Mouse (Mus musculus): Measurements from ENCODE around the gene Creb3l2.

Creb3l2 gene

DNA sequence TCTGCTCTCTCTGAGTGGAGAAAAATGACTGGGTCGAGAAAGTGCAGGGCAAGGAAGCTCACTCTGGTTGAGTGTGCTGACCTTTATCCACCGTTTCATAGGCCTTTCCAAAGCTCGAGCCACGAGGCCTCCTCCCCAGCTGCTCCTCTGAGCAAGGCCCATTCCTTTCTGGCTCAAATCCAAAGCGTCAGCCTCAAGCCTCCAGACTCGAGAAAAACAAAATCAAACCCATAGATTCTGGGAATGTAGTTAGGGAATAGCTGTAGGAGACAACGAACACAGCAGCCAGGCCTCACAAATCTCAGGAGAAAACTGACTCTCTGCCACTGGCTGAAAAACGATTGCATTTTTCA, 115.4 kb downstream of the Creb3l2 start:
- DNase-seq (ENCODE audit: low spot score in 2 of 2) = no peak

DNA sequence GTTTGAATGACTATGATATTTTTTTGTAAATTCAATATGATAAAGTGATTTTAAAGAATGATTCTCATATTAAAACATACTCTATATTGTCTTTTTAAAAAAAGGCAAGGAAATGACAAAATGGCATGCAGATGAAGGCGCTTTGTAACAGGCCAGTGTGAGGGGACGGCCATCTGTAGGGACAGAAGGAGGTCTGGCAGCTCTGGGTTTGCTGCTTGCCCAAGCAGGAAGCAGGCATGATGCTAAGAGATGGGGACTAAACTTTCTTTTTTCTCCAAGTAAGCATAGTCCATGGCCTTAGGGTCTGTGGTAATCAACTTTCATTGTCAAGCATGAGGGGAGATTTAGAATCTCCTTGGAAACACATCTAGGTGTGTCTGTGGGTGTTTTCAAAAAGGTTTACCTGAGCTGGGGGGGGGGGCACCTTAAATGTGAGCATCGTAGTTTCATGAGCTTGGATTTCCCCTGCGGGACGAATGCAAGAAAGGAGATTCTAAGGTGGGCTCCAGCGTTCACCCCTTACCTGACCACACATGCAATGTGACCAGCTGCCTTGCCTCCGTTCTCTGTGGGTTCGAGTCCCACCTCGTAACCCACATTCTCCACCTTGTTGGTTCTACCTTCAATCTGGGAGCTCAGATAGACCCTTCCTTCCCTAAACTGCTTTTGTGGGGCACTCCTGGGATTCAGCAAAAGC, 115.9 kb downstream of the Creb3l2 start:
- no peak for DNase-seq (ENCODE audit: low spot score in 2 of 2)

DNA sequence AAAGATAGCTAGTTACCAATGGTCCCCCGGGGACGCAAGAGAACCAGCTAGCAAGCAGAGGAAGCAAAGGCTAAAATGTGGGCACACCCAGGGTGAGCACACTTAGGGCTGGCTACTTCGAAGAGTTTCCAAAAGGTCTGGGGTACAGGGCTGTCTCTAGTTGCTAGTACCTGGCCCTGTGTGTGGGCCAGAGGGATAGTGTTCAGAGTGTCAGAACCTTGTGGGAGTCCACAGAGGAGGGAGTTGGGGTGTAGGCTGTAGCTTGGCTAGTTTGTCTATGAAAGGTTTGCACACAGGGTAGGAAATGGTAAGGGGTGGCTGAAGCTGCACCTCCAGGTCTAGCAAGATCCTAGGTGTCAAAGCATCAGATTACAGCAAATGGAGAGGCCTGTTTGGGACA, 116.9 kb downstream of the Creb3l2 start:
- no peak for DNase-seq (ENCODE audit: low spot score in 2 of 2)

DNA sequence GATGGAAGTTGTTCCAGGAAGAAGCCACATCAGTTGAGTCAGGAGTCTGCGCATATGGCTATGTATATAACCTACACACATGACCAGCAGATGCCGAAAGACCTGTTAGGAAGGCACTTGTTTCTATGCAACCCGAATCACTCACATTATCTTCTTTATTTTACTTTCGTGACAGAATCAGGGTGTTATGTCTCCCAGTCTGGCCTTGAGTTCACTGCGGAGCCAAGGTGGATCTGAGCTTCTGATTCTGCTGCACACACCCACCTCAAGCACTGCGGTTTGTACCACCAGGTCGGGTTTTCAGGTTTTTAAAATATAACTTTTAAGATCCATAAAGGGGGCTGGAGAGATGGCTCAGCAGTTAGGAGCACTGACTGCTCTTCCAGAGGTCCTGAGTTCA, 119.3 kb downstream of the Creb3l2 start:
- DNase-seq (ENCODE audit: low spot score in 2 of 2) = no peak

DNA sequence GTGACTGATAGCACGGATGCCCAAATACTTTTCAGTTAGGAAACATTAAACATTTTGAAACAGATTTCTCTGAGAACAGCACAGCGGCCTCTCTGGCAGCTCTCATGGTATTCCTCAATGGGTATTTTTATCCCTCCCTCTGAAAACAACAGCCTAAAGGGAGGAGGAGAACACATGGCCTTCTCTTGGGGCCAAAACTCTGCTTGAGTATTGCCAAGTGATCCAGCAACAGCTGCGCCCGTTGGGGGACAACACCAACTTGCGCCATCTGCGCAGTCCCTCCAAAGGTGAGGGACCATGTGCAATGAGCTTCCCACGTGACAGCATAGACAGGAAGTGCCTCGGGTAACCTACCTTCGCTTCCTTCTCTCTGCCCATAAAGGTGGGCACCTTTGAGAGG, 119.9 kb downstream of the Creb3l2 start:
- peak; percentile 53 to 74 for DNase-seq (ENCODE audit: low spot score in 2 of 2)

DNA sequence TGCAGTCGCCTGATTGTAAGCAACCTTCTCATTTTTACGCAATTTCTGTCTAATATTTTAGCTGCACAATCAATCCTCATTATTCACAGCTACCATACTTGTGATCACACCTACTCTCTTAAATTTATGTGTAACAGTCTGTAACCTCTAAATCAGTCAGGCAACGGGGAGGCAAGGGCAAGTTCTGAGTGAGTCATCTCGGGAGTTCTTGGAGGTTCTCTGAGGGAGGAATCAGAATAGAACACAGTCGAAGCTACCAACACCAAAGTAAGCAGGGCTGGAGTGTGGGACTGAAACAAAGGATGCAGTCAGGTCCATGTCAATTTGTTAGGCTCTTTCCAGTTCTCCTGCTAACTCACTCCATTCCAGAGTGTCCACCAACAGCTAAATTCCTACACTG, 124.0 kb downstream of the Creb3l2 start:
- no peak for DNase-seq (ENCODE audit: low spot score in 2 of 2)

DNA sequence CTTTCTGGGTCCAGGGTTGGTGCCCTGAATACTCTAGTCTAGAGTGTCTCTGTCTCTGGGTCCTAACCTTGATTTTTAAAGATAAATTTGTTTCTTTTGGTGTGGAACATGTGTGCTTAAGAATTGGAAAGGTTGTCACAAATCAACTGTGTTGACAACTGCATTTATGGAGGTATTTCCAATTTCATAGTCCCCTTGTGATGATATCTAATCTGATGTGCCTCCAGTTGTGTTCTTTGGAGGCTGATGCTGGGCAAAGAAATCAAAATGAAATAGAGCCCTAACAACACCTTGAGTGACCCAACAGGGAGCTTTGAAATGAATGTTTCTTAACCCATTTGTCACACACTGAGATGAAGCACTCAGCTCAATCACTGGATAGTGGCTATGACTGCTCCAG, 126.5 kb downstream of the Creb3l2 start:
- no peak for DNase-seq (ENCODE audit: low spot score in 2 of 2)

DNA sequence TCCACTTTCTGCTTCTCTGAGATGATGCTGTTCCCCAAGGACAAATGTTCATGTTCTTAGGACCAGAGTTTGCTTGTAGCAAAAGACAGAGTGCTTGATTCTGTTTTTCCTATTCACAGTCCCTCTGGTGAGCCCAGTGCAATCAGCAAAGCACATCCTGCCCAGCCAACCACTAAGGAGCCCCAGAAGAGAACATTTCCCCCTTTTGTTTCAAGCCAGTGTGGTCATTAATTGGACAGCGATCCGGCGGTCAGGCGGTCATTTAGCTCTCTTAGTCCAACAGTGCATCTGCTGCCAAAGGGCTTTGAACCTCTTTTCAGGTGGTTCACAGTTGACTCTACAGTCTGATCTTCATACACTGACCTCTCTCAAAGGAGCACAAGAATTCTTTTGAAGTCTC, 131.3 kb downstream of the Creb3l2 start:
- no peak for DNase-seq (ENCODE audit: low spot score in 2 of 2)

DNA sequence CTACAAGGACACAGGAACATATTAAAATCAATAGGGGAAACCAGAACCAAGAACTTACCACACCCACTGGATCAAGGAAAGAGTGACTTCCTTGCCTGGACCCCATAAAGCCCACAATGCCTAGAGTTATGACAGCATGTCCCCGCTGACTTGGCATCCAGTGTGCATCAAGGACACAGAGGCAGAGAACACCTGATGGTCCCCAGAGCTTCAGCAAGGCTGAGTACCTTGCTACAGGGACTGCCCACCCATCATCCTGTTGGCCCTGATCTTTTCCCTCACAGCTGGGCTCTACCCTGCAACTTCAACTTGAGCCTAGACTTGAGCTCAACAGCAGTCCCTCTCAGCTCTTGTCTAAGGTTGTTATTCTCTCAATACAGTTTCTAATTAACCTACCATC, 135.3 kb downstream of the Creb3l2 start:
- DNase-seq (ENCODE audit: low spot score in 2 of 2) = no peak

DNA sequence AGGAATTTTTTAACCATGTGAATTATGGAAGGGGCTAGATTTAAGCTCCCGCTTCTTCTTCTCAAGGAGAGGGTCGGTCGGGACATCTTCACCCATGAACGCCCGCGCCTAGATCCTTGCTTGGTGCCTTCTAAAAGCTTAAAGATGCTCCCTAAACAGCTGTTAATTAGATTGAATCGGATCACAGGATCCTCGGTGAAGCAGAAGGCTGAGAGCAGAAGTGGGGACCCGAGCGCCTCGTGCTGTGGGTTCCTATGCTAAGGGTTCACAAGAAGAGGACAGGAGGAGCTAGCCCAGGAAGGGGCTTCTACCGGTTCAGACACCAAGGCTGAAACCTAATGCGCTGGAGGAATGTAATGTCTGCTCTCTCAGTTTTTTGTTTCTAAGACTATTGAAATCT, 141.5 kb downstream of the Creb3l2 start:
- DNase-seq (ENCODE audit: low spot score in 2 of 2) = no peak

DNA sequence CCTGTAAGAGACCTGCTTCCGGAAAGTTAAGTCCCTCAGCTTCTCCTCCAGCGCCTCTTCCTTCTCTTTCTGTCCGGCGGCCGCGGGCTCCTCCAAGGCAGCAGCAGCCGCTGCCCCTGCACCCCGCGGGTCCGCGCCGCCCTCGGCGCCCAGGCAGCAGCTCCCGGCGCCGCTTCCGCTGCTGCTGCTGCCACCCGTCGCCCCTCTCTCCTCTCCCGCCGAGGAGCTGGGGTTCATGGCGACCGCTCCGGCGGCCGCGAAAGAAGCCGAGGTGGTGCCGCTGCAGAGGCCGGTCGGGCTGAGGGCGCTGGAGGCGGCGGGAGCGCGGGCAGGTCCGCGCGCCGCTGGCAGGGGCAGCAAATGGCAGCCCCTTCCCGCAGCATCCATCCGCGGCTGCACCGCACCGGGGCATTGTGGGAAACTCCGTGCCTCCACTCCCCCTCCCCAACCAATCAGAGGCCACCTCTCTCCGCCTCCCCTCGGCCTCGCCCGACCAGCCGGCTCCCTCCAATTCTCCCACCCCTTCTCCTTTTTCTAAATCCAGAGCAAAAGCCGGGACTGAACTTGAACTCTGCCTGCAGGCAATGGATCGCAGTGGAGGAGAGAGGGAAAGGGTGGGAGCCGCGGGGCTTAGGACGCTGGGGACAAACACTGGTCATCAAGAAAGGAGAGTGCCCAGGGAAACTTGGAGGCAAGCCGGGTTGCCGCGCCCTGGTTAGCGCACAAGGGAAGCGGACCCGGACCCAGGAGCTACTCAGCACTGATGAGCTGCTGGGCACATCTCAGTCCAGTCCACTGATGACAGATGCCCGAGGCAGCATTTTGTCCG, 142.2 kb downstream of the Creb3l2 start, which contains the start of gene Dgki:
Dgki (minus strand) TSS at position 623 of the 829 bp plus-strand sequence.
- peak; percentile 85 to 90 for DNase-seq (ENCODE audit: low spot score in 2 of 2)

DNA sequence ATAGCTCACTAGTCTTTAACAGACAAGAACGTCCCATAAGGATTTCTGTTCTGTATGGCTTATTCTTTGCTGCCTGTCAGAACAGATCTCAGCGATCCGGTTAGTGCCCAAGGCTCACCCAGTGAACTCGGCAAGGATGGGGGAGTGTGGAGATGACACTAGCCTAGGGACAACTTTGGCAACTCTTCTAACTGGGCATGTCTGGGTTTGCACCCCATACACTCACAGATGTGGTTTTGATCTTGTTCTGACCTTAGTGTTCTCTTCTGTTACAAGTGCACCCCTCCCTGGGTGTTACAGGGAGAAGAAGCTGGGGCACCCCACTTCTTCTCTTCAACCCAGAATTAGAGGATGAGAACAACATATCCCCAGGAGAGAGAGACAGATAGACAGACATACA, 143.0 kb downstream of the Creb3l2 start:
- no peak for DNase-seq (ENCODE audit: low spot score in 2 of 2)

DNA sequence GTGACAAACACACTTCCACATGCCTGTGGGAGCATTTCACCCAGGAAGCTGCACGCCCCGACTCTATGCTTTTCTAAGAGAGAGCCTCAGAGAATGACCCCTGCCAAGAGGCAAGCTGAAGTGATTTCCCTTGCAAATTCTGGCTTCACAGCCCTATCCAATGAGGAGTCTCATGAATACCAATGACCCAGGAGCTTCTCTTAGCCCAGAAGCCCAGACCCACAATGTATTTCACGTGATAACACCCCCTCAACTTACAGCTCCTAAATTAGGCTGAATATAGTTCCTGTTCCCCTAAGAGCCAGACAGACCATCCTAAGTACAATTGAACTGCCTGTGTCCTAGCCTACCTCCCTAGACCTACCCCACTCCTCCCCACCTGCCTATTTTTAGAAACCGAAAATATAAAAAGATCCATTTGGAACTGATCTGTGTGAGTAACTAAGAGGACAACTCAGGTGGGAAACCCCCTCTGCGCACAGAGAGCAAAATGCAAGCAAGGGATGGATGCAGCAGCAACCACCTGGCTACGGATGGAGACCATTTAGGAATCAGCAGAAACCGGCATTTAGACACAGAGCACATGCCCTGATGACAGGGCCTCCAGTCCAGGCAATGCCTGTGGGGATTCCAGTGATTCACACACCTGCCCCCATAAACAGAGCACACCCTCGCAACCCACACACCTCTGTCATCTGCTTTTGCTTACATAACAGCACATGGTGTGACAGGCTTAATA, 144.0 kb downstream of the Creb3l2 start:
- DNase-seq (ENCODE audit: low spot score in 2 of 2) = peak in 1 of 2 experiments; percentile 57

DNA sequence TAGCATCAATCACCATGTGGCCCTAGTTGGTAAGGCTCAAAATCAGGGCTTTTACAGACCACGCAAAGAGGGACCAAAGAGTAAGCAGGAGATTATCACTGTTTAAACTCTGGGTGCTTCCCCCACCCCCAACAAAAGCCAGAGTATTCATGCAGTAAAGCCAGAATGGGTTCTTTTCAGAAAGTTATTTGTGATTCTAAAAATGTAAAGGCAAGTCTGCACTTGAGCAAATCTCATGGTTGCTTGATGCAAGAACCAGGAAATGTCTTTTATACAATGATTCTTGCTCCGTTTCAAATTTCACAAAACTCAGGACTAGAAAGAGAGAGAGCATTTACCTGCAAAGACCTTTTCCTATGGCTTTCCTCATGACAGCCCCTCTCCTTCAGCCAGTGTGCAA, 149.9 kb downstream of the Creb3l2 start:
- no peak for DNase-seq (ENCODE audit: low spot score in 2 of 2)

DNA sequence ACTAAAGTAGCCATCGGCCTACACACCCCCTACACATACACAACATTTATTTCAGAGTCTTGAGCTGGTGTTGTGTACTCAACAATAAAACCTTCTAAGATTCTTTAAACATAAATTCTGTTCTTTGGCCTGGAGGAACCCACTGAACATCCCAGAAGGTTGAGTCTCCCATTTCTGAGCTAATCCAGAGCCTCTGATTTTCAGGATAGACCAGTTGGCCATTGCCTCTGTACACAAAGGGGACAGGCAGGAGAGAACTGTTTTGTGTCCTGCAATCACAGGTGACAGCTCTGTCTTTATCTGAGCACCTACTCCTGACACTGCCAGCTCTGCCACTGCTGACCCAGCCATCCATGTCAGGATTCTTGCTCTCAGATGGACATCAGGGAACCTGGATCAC, 150.8 kb downstream of the Creb3l2 start:
- DNase-seq (ENCODE audit: low spot score in 2 of 2) = no peak

DNA sequence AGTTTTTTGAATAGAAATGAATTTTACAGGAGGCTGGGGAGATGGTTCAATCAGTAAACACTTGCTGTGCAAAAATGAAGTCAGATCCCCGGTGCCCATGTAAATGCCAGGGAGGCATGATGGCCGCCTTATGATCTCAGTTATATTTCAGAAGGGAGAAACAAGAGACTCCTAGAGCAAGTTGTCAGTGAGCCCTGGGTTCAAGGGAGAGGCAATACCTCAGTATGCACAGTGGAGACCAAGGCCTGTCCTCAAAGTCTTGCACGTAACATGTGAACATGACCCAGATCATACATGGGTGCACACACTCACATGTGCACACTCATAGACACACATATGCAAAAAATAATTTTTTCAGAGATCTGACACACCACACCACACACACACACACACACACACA, 151.3 kb downstream of the Creb3l2 start:
- DNase-seq (ENCODE audit: low spot score in 2 of 2) = no peak

DNA sequence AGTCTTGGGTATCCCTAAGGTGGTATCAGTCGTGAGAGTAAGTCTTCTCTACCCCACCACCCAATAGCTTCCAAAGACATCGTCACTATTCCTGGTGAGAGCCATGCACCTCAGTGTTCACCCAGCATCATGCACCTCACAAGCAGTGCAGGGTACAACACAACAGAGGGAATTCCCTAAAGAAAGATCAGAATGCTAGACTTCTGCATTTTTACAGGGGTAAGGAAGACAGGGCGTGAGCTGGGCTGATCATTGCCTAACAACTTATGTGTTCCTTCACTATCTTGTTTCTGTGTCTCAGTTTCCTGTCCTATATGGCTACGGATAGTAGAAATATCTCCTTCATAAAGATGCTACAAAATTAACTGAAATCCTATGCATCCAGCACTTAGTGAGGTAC, 155.8 kb downstream of the Creb3l2 start:
- no peak for DNase-seq (ENCODE audit: low spot score in 2 of 2)

DNA sequence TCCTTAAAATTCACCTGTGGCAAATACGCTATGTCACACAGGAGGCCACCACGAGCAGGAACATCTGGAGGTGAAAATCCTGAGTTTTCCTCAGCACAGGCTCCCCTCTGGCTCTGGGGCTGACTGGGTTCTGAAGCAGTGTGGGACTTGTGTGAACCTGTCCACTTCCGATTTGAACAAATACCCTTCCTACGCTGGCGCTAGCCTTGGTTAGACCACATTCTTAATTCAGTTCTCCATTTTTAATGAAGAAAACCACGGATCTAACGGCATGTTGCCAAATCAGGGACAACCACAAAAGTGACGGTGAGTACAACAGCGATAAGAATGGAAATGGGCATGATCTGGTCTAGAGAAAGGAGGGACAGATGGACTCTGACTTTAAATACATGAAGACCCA, 157.1 kb downstream of the Creb3l2 start:
- no peak for DNase-seq (ENCODE audit: low spot score in 2 of 2)

DNA sequence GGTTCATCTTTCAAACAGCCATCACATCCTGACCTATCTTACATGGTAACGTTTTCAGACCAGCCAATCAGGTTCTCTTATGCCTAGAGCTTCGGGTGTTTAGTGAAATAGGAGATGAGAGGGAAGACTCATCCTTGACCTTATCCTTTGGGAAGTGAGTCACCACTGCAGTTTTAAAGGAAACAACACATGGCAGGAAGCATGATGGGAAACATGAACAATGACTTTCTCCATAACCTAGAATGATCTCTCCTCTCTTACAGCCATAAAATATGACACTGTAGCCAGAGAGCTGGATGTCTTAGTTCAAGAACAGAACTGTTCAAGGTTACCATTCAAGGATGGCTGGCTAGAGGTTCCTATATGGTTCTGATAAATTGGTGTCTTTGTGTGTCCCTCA, 158.6 kb downstream of the Creb3l2 start:
- DNase-seq (ENCODE audit: low spot score in 2 of 2) = no peak

DNA sequence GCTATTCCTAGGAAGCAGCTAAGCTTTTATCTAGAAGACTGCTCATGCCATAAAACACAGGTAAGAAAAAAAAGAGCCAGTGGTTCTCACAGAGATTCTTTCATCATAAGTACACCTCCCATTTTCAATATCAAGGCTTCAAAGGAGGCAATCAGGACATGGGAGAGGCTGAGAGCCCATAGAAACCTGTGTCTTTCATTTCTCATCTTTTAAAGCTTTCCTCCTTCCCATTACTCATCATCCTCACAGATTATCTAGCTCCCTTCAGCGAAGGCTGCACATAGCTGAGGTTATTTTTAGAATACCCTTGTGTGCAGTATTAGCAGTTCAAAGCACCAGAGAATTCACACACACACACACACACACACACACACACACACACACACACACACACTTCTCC, 159.3 kb downstream of the Creb3l2 start:
- no peak for DNase-seq (ENCODE audit: low spot score in 2 of 2)

Measured in frontal cortex, postnatal 36 days (tissue).